Mouse (Mus musculus) spleen, adult 12 weeks (tissue): Measurements from ENCODE around the gene Slc38a10.
A peak's percentile ranks its signal among the peaks of the same experiment; 100 is the strongest.

Source experiments
- DNase-seq: peaks from one replicate; pipeline ENCODE4 v3.0.0; 2022; ENCODE audit warnings: low spot score

The Slc38a10 gene

DNA sequence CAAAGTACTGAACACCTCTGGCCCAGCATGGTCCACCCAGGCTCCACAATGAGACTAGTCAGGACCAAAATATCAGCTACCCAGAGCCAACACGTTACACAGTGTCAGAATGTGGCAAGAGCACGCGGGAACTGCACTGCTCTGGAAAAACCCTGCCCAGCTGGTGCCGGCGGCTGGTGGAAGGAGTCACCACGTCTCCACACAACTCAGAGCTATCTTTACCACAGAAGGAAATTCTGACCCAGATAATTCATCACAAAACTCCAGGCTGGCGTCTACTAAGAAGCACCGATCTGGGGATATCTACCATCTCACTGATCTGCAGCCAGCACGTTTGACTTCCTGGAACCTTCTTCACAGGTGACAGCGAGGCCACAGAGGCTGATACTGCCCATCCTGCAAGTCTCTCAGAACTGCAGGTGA is 11.8 kb downstream of the Slc38a10 start:
- DNase-seq = no peak

DNA sequence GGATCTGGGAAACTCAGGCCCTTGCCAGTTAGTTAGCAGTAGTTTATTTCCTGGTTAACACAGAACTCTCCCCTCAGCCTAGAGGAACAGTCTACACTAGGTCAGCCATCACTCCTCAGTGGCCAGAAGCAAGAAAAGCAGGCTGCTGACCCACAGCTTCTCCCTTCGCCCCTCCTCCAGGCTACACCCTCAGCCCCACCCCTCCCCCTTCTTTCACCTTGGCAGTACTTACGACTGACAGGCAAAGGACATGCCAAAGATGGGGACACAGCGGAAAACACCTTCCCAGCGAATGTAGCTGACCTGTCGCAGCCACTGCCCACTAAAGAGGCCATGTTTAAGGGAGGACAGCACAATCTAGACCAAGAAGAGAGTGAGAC is 13.5 kb downstream of the Slc38a10 start:
- DNase-seq = no peak

DNA sequence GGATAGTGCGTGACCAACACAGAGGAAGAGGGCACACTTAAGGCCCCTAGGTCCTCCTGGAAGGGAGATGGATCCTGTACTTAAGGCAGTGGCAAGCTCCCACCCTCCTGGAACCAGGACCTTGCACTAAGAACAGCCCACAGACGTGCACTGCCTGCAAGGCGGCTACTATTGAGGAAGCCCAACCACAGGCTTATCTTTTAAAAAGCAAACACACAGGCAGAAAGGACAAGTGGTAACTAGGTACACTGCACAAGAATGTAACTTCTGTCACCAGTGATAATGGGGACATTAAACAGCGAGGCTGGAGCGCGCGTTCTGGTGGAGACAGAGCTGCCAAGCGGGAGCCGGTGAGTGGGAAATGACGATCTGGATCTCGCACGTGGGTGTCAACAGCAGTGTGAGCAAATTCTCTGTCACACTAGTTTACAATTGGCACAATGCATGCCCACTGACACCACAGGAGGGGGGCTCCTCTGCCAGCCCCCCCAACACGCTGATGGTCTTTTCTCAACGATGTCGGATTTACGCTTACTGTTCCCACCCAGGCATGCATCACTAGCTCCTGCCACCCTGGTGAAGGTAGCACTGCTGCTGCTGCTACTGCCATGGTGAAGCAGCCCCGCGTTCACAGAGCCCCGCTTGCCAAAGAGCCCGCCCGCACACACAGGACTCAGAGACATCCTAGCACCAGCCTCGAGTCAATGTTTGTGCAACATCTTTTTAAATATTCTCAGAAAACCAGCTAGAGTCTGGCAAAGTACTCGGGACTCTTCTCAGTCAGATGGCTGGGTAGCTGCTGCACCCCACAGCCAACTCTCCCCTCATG is 14.1 kb downstream of the Slc38a10 start:
- DNase-seq = no peak

DNA sequence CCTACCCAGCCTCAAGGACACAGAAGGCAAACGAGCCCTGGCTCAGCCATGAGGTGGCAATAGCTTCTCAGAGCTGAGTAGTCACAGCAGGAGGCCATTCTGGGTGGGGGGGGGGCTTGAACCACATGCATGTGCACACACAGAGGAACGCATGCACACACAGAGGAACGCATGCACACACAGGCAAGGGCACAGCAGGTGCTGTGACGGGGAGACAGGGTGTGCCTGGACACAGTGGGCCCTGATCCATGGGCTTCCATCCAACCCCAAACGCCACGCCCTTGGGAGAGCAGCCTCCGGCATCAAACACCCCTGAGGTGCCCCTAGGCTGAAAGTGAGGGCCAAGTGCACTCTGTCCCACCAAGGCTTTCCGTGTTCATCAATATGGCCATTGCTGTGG is 15.0 kb downstream of the Slc38a10 start:
- DNase-seq = no peak

DNA sequence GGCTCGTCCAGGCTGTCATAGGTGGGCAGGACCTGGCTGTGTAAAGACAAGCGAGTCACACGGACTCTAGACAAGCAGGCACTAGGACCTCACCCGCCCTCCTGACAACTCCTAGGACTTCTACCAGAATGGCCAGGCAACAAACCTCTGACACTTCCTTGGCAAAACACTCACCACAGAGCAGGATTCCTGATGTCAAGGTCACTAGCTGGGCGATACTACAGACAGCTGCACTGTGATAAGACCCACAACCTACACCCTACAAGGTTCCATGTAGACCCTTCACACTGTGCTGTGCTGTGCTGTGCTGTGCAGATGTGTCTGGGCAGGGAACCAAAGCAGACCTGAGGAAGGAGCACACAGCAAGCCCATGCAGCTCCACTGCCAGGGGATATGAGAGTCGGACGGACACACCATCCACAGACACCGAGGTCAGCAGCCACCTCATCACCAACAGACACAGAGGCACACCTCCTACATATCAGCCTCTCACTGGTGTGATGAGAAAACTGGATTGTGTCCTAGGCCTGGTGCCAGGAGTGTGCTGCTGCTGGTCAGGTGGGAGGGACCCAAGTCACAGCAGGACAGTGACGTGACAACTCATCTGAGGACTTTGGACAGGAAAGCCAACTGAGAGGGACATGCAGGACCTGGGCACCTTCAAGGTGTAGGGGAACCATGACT is 16.2 kb downstream of the Slc38a10 start:
- DNase-seq = no peak

DNA sequence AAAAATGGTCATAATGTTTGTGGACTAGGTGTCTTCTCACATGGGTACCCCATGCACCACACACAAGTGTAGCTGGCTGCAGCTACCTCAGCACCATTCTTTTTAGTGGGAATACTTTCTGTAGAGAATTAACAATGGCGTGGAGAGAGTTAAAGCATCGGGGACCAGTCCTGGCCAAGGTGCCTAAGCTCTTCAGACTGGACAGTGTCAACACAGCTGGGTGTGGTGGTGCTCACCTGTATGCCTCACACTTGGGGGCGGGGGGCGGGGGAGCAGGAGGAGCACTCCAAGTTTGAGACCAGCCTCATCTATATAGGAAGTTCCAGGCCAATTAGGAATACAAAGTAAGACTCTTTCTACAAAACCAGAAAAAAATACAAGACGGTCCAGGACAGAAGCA is 17.0 kb downstream of the Slc38a10 start:
- DNase-seq = no peak

DNA sequence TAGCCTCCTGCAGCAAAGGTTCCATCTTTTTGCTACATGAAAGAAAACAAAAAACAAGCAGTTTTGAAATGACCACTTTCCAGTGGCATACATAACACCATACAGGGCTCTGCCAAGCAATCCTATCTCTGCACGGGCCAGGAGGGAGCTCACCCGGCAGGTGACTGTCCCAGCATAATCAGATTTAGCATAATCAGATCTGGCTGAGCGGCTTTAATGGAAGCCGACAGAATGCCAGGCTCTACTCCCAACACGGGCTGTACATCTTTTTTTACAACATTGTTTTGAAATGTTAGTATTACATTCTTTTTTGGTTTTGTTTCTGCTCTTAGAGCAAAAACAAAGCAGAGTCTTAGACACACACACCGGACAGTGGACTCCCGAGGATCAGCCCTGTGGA is 21.9 kb downstream of the Slc38a10 start:
- DNase-seq = no peak

DNA sequence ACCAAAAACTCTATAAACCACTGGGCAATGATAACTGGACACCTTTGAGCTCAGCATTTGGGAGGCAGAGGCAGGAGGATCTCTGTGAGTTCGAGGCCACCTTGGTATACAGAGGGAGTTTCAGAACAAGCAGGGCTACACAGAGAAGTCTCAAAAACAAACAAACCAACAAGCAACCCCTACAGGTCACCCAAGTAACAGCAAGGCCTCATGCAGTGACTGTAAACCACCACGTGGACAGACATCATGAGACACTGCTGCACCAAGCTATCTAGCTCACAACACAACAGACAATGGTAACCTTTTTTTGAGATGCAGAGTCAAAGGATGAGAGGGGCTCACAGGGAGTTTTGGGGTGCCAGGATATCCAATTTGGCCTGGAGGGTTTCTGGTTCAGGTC is 24.3 kb downstream of the Slc38a10 start:
- DNase-seq = no peak

DNA sequence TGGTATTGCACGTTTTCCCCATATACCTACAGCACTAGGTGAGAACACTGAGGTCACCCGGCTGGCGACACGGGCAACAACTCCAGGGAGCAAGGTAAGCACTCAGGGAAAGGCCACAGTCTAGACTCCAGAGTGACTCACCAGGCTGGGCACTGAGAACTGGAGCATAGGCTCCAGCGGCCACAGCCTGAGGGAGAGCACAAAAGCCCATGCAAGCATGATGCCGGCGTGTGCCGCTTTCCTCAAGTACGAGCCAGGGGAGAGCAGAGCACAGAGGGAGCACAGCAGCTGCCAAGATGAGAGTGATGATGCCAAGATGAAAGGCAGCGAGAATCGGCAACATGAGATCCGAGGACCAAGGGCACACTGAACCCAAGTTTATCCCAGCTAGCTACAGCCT is 29.0 kb downstream of the Slc38a10 start:
- no peak for DNase-seq

DNA sequence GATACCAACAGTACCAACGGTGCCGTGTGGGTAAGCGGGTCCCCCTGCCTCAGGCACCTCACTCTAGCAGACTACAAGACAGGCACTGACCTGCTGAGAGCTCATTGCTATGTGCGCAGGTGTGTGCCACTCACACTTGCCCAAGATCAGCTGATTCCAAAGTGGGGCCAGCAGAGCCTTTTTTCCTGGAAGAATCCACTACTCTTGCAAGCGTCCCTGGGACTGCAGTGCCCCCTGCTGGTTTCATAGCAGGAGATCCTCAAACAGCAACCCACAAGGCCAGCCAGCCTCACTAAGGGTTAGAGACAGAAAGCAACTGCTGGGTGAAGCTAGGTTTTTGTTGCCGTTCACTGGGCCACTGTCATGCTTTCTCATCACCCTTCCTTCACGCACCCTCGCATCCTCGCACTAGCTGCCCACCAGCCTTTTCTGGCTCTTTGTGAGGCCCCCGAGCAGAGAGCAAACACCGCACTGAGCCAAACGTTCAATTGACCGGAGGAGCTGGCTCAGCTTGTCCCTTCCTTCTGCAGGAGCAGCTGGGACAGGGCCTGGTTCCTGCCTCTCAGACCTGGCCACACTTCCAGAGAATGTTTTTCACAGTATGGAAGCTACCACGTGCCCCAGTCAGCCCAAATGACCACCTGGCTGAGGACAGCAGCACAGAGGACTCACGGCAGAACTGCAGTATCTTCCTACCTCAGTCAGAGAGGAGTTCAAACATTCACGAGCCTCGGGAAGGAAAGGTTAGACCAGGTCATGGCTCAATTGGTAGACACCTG is 30.3 kb downstream of the Slc38a10 start:
- no peak for DNase-seq

DNA sequence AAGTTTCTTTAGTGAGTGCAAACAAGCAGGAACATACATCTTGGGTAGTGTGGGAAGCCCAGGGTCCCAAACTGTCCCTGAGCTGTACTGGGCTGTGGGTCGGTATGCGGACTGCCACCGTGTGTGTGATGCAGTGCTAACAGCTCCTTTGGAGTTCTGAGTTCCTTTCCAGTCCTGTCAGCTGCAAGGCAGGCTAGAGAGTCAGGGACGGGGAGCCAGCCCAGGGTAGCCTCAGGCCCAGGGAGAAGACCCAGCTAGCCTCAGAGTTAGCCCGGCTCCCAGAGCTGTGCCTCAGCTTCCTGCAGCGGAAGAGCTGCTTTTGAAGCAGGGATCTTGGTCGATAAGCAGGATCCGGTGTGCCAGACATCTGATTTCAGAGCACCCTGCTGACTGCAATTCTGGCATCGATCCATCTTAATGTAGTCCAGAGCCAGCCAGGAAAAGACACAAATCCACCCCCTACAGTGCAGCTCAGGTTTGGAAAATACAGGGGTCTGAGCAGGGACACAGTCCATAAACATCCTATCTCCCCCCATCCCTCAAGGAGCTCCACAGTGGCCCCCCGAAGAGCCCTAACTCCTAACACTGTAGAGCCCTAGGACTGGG is 31.1 kb downstream of the Slc38a10 start:
- DNase-seq = no peak

DNA sequence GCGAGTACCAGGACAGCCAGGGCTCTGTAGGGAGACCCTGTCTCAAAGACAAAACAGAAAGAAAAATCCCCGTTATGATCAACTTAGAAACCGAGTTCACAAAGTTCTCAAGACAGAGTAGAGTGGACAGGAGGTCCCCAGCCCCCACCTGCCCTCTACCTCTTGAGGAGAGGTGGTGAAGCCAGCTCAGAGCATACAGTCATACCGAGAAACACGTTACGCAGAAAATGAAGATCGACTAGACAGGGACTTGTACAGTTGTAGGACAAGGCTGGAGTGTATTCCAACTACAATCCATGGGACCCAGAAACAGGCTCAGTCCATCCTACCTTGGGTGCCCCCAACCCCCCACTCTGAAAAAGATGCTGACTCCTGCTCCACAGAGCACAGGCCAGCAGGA is 32.0 kb downstream of the Slc38a10 start:
- no peak for DNase-seq

DNA sequence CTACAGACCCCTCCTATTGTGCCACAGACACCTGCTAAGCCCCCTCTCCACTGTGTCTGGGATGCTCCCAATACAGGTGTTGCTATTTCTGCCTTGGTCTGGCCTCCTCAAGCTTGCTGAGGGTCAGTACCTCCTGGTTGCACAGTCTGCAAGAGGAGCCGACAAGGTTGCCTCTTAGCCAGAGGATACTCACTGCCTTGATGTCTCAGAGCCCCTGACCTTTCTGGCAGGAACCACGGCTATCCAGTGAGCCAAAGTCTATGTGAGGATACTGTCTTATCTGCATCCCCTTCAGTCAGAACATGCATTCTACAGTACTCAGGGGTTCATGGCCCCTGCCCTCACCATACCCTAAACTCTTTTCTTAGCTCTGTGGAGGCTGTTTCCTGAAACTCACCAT is 33.5 kb downstream of the Slc38a10 start:
- no peak for DNase-seq

DNA sequence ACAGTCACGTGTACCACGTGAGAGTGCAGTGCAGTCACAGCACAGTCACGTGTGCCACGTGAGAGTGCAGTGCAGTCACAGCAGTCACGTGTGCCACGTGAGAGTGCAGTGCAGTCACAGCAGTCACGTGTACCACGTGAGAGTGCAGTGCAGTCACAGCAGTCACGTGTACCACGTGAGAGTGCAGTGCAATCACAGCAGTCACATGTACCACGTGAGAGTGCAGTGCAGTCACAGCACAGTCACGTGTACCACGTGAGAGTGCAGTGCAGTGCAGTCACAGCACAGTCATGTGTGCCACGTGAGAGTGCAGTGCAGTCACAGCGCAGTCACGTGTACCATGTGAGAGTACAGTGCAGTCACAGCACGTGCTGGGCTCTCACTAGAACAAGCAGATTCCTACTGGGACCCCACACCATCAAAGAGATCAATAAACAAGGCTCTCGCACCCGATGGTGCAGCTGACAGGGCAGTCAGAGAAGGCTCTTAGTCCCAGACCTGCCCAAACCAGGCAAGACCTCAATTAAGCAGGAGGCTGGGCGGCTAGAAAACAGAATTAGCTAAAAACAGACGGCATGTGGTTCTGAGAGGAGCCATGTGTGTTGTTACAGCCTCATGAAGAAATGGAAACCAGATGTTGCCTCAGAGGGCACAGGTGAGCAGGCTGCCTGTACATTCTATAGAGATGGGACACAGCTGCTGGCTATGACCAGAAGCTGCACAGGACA is 36.5 kb downstream of the Slc38a10 start:
- no peak for DNase-seq

DNA sequence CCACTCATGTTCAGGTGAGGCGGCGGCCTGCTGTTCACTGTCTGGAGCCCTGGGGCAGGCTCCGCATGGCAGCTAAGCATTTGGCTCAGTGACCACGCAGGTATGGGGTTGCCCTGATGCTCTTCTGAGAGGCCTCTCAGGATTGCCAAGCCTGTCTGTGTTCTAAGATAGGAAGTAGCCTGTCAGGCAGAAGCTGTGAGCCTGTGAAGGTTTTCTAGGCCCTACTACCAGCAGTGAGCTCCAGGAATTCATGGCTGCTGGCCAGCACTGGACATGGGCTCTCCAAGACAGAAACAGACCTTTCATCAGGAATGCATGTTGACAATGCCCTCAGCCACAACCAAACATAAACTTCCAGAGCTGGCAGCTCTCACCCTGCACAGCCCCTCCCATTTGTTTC is 39.0 kb downstream of the Slc38a10 start:
- DNase-seq = no peak

DNA sequence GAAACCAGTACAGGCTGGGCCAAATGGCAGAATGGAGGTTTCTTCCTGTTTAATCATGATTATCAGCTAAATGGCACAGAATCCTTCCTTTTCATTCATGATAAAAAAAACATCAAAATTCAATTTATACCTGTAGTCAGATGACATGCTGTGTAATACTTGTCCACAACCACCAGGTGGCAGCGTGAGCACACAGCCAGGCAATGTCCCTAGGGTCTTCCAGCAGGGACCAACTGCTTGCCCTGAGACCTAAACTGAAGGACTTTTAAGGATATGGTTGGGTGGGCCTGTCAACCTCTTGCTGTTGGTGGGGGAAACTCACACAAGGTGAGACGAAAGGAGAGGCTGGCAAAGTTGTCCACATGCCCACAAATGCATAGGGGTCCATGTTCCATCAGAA is 40.1 kb downstream of the Slc38a10 start:
- DNase-seq = peak; percentile 27

DNA sequence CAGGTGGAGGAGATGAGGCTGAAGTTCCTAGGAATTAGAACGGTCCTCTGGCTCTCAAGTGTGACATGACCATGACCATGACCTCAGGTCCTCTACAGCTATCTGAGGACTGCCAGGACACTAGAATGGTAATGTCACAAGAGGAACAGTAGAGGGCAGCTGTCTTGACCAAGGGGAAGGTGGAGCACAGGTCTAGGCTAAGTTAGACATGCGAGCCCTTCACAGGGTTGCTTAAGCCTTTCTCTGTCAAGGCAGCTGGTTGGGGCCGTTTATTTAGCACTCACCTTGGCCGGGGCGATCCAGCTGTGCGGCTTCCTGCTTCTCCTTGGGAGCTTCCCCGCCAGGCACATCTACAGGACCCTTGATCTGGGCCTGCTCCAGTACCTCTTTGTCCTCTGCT is 40.6 kb downstream of the Slc38a10 start:
- DNase-seq = no peak

DNA sequence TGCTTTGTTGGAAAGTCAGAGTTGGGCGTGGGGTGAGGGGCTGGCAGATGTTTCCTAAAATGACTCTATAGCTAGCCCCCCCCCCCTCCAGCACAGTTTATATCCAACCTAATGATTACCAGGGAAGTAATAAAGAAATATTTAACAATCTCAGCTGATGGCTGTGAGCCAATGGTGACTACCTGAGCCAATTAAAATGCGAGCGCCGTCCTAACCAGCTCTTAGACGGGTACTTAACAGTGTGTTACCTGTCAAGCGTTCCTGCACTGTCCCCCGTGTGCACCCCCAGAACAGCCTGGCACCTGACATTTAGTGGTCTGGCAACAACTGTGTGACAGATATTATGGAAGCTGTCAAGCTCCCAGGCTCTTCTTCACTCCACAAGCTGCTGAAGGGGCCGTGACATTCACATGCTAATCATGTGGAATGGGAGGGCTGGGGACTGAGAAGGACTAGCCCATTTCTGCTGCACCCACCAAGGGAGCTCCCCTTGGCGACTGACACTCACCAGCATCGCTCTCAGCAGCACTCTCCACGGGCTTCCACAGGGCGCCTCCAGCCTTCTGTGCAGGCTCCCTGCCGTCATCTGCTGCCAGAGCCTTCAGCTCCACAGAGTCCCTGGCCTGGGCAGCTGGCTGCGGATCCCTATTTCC is 41.5 kb downstream of the Slc38a10 start:
- no peak for DNase-seq

DNA sequence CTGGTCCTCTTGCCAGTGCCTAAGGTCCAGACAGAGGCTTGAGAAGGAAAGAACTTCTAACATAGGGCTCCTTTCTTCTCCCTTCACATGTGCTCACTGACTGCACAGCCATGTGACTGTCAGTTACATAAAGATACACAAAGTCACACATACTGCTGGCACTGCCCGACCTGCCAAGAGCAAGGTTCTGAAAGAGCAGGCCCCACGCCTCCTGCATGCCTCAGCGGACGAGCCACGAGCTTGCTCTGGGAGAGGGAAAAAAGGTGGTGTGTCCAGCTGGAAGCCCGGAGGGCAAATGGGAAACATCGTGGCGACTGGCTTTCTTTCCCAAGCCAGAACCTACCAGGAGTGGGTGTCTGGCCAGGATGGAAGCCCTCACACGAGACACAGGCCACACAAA is 43.4 kb downstream of the Slc38a10 start:
- no peak for DNase-seq

DNA sequence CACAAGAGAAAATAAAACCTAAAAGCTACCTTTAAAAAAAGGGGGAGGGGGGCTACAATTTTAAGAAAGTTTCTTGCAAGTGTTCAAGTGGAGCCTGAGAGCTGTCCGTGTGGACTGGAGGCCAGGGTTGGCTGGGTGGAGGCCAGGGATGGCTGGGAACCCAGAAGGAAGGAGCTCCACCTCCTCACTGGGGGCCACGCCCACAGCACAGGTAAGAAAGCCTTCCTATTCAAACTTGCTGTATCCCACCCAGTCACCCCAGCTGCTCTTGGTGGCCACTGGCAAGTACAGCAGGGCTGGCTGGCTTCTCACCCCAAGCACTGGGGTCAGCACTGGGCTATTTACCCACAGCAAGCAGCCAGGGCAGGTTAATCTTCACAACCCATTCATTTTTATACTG is 44.1 kb downstream of the Slc38a10 start:
- DNase-seq = no peak

DNA sequence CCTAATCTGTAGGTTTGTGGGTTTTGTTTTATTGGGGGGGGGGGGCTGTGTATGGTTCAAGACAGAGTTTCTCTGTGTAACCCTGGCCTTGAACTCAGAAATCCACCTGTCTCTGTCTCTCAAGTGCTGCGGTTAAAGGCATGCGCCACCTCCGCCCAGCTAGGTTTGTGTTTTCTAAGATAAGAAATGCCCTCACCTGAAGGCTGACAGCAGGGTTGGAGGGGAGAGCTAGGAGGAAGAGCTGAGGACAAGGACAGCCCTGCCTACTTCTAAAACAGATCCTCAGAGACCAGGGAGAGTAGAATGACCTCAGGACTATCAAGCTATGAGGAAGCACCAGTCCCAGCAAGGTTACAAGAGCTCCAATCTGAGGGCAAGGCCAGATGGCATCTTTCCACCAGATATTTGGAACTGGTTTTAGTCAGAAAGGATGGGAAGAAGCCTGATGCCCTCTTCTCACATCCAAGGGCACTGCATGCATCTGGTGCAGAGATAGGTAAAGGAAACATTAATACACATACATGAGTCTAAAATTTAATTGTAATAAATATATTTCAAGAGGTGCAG is 47.6 kb downstream of the Slc38a10 start:
- no peak for DNase-seq
